Mouse (Mus musculus): ENCODE measurements around the gene Prkag3.

The Prkag3 gene

DNA sequence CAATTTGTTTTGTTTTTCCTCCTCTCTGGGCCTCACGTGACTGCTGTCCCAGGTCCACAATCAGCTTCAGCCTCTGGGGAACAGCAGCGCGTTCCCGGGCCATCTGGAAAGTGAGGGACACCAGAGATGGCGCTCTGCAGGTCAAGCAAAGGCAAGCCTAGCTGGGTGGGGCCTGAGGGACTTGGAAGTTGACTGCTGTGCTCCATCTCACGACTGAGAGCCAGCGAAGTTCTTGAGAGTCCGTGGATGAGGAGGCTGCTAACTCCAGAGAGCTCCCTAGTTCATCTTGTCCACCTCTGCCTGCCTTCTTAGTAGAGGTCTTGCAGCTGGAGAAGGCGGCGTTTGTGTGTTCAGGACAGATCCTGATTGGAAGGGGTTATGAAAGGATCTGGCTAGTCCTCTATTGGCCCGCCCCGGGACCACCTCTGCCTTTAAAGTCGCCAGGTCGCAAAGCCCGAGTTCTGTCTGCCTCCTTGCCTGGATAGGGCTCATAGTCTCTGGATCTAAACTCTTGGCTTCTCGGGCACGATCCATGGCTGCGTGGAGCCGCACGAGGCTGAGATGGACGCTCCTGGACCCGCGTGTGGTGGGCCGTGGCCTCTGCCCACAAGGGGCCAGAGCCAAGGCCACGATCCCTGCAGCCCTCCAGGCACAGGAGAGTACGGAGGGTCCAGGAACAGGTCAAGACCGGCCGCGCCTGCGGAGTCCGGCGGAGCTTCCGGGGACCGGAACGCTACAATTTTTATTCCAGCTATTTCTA is 35.7 kb downstream of the Prkag3 start, which contains the start of gene Cyp27a1:
Gene Cyp27a1, plus strand, starts transcription at position 476 of the 760 bp plus-strand sequence.
- peak in 1 of 2 experiments; percentile 26 for DNase-seq (ENCODE audit: low spot score in 2 of 2)

DNA sequence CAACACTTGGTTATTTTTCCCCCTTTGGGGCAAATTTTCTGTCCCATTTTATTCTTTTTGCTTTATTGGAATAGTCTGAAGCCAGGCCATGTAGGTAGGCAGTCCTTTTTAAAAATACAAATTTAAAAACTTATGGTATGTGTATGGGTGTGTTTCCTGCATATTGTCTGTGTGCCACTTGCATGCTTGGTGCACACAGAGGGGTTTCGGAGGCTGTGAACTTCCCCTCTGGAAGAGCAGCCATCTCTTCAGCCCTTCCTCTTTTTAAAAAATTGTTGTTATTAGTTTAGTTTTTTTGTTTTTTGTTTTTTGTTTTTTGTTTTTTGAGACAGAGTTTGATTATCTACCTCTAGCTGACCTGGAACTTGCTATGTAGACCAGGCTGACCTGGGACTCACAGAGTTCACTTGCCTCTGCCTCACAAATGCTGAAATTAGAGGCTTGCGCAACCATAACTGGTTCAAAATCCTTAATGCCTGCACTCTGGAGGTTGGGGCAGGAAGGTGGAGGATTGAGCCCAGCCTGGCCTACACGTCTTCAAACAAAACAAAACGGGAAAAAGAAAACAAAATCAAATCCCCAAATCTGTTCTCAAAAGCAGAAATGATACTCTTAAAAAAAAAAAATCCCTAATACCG is 36.4 kb downstream of the Prkag3 start:
- DNase-seq (ENCODE audit: low spot score in 2 of 2), result no peak

DNA sequence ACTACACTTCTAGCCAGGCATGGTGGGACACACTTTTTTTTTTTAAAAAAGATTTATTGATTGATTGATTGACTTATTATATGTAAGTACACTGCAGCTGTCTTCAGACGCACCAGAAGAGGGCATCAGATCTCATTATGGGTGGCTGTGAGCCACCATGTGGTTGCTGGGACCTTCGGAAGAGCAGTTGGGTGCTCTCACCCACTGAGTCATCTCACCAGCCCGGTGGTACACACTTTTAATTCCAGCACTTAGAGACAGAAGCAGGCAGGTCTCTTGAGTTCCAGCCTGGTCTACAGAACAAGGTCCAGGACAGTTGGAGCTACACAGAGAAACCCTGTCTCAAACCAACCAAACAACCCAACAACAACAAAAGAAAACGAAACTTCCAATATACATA is 37.0 kb downstream of the Prkag3 start:
- no peak for DNase-seq (ENCODE audit: low spot score in 2 of 2)

DNA sequence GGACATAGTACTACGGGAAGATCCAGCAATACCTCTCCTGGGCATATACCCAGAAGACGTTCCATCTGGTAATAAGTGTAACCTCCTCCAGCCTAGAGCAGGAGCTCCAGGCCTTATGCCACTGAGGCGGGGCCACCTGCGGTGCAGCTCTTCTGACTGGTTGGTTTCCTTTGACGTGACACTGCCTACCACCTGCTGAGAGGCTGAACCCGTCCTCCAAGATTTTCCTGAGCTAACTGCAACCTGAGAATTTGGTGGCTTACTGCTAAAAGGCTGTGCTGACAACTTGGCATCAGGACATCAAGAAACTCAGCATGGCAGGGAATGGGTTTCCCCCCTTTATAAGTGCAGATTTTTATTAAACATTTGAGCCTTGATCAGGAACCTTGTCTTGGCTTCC is 39.5 kb downstream of the Prkag3 start:
- DNase-seq (ENCODE audit: low spot score in 2 of 2), result no peak

DNA sequence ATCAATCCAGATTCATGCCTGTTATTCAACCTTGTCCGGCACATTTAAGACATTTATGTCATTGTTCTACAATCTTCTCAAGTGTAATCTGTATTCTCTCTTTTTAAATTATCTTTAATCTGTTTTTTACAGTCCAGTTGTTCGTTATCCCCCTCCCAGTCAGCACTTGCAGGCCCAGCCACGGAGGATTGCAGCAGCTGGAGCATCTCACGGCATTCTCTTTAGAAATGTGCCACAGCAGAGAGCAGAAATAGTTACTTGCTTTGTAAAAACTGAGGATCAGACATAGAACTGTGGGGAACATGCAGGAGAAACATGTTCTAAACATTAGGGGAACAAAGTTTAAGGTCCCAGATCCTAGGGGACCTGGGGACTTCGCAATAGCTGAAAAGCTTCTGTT is 44.0 kb downstream of the Prkag3 start:
- no peak for DNase-seq (ENCODE audit: low spot score in 2 of 2)

DNA sequence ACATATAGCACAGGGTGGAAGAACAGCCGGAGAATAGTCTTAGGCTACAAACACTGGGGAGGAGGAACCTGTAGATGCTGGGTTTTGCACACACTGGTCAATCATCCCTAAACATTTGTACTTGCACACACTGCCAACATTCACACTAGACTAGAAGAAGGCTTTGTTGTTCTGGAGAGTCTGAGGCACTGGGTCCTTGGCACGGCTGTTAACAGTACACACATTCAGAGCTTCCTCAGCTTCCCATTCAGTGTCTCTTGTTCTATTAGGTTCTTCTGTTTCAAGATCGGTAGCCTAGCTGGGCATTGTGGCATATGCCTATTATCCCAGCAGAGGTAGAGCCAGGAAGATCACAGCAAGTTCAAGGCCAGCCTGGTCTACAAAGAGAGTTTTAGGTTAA is 44.9 kb downstream of the Prkag3 start:
- DNase-seq (ENCODE audit: low spot score in 2 of 2), result no peak

DNA sequence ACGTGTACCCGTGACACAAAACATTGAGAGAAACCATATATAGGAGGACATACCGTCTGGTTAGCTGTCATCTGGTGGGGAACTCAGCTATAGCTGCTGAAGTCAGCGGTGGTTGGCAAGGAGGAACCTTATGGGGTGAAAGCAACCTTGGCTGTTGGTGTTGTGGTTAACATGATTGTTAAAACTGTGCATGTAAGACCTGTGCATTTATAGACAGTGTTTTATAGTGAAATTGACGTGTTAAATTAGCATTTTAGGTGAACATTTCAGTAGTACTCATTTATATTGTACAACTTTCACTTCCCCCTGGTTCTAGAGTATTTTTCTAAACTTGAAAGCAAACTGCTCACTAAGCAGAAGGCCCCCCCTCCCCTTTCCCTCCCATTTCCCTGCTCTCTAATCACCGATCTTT is 46.9 kb downstream of the Prkag3 start:
- DNase-seq (ENCODE audit: low spot score in 2 of 2), result no peak

DNA sequence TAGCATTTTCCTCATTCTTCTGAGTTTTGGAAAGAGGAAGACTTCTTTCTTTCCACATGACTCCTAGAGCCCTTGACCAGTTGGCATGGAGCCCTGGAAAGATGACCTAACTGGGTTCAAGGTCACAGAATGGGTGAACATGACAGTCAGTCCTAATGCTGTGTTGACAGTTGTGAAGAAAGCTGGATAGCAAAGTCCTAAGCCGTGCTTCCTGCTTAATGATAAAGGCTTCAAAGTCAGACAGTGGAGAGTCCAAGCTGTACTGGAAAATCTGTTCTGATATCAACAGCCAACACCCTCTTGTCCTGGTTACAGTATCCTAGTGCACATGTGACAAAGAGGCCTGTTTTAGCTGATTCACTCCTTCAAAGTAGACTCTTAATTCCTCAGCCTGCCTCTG is 50.2 kb downstream of the Prkag3 start:
- DNase-seq (ENCODE audit: low spot score in 2 of 2), result no peak

DNA sequence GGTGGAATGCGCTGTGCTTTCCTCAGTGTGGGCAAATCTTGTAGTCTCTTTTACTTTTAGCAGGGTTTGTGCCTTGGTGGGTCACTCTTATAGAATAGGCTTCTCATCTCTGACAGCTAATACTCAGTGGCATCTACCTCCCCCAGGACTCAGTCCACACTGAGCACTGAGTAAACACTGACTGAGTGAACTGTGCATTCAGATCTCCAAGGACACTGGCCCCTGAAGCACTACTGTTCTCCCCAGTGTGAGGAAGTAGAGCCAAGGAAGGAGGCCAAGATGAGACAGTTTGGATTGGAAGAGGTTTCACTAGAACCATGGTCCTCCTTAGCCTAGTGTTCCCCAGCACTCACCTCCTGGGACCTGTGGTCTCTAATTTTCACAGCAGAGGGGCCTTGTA is 50.7 kb downstream of the Prkag3 start:
- no peak for DNase-seq (ENCODE audit: low spot score in 2 of 2)

DNA sequence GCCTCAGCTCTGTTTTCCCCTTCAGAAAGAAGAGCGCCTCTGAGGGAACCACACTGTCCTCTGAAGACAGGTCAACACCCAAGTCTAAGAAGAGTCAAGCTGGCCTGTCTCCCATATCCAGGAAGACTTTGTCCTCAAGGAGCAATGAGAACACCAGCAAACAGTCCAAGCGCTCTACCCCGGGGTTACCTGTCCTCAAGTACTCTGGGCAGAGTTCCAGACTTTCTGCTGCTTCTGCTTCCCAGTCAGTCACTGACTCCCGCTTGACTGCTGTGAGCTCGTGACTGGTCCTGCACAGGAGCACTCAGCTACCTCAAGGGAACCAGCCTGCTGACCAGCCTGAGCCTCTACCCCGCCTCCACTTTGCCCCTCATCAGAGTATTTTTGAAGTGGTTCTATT is 51.6 kb downstream of the Prkag3 start:
- DNase-seq (ENCODE audit: low spot score in 2 of 2), result no peak

DNA sequence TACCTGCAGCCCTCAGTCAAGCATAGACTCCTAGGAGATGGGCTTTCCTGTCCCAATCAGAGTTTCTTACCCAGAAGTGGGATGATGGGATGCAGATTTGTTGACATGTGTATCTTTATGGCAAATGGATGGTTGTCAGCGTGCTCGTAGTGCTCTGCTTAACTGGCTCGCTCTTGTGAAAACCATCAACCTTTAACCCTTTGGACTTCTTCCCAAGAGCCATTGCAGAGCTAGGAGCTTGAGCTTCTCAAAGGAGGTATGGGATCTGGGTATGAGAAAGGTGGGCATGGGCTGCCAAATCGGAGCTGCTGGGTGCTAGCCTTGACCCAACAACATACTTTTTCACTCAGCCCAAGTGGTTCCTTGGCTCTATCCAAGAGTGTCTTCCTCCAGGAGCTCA is 53.2 kb downstream of the Prkag3 start:
- no peak for DNase-seq (ENCODE audit: low spot score in 2 of 2)

DNA sequence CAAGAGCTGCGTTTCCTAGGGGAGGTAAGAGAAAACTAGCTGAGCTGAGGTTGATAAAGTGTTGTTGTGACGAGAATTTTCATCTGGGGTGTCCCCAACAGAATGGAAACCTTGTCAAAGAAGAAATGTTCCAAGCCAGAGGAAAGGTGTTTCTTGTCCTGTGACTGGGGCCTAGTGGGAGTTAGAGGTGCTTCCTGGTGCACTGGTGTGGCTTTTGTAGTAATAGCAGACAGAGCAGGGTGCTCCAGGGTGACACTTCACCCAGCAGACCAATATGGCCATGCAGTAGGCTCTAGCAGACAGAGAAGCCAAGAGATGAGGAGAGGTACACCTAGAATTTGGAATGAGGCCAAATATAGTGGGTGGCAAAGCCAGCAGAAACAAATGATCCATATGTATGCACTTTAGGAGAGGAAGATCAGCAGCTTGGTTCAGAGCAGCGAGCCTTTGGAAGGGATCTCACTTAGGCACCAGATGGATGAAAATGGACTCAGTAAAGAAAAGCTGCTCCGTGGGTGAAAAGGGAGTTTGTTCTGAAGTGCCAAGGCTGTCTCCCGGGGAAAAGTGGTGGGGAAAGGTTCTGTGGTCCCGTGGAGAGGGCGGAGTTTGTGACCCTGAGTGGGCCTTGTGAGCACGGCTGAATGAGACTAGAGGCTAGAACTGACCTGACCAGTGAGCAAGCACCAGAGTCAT is 55.0 kb downstream of the Prkag3 start:
- DNase-seq (ENCODE audit: low spot score in 2 of 2), result no peak
